Mouse (Mus musculus): Measurements from ENCODE around the gene Enho. TPM values are rescaled to one million over a fixed set of nuclear protein-coding genes. Genes with fewer than 3 reads are reported as not detected.

Gene Enho
- polyA plus RNA-seq, 1 experiment from 2014 or later = 13.6 TPM

DNA sequence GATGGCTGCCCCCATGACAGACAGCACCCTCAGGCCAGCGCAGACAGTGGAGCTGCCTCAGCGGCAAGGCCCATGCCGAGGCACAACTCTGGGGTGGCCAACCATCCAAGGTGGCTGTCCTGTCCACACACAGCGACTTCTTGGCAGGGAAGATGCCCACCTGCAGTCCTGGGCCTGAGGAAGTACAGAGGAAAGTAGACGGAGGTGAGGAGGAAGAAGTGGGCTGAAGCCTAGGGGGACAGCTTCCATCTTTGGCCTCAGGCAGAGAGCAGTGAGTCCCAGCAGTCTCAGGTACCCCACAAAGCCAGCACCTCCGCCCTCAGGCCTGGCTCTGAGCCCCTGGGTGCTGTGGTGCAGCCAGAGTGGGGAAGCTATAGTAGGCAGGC, 1.3 kb downstream of the Enho start:
- H3K27me3 ChIP-seq = peaks cover 49% of the 10 kb centered on the region
- 78% methylated on average over 6 of the region's 6 CpGs for WGBS
- peaks cover 38% of the 10 kb centered on the region for H3K4me1 ChIP-seq
- no peak overlapping the region for H3K27ac ChIP-seq
- no peak for ATAC-seq (ENCODE audit: low FRiP score, low read depth)
- H3K9me3 ChIP-seq = no peaks in the 10 kb centered on the region
- H3K36me3 ChIP-seq = no peaks in the 10 kb centered on the region
- 0 out of 2 replicates have a peak overlapping the region, but pooled peaks have one; percentile 84 for H3K9ac ChIP-seq
- H3K4me2 ChIP-seq (replicated peaks) = peak overlapping the region; percentile 84
- H3K4me3 ChIP-seq = no peak overlapping the region

- H3K9me3 ChIP-seq = no peaks in the 10 kb centered on the region
- H3K36me3 ChIP-seq = no peaks in the 10 kb centered on the region
- H3K4me1 ChIP-seq = peaks cover 38% of the 10 kb centered on the region
- 0 out of 2 replicates have a peak overlapping the region, but pooled peaks have one; percentile 84 for H3K4me2 ChIP-seq (replicated peaks)
- no peak overlapping the region; the same call in 1 of the 2 replicates for H3K9ac ChIP-seq
- H3K27ac ChIP-seq = no peak overlapping the region
- H3K4me3 ChIP-seq = no peak overlapping the region
- no peak for ATAC-seq (ENCODE audit: low FRiP score, low read depth)
- 90% methylated on average over 10 of the region's 10 CpGs for WGBS
- H3K27me3 ChIP-seq = peaks cover 53% of the 10 kb centered on the region
Observed at GRCm38 (mm10) chr4:41638186-41638731, 1.9 kb downstream of the Enho start.

DNA sequence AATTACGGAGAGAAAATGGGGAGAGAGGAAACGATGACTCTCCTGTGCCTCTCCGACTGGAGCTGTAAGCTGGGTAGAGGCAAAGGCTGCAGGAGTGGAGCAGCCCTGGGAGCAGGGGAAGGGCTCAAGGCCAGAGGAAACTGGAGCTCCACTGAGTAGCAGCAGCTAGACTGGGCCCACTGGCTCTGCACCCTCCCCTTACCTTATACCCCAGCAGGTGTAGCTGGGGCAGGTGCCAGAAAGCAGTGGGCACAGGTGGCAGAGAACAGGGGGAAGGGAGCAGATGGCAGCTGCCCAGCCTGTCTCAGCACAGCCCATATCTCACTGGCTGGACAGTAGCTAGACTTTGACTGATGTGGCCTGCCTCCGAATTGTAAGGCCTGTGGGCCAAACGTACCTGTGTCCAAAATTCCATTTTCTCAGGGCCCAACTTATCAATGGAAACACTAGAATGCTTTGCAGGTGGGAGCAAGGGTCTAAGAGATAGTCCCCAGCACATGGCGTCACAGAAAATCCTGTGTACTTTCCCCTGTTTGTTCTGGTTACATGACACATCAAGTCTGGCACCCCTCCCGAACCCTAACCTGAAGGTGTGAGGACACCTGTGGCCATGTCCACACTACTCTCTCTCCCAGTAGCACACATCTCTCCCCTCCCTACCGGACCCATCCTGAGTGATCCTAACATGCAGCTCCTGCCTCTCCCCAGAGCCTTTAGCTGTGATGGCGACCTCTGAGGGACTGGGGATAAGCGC, 3.1 kb downstream of the Enho start:
- Histone ChIP-seq H3K9me3 (no peaks in the 10 kb centered on the region), H3K9ac (no peak overlapping the region), H3K4me3 (no peak overlapping the region), H3K27me3 (peaks cover 63% of the 10 kb centered on the region), H3K36me3 (no peaks in the 10 kb centered on the region), H3K4me2 (replicated peaks) (no peak overlapping the region), H3K4me1 (peaks cover 44% of the 10 kb centered on the region), H3K27ac (peak overlapping the region; percentile 33; the same call in 1 of the 2 replicates)
- no peak for ATAC-seq (ENCODE audit: low FRiP score, low read depth)
- WGBS = 73% methylated on average over 10 of the region's 10 CpGs

DNA sequence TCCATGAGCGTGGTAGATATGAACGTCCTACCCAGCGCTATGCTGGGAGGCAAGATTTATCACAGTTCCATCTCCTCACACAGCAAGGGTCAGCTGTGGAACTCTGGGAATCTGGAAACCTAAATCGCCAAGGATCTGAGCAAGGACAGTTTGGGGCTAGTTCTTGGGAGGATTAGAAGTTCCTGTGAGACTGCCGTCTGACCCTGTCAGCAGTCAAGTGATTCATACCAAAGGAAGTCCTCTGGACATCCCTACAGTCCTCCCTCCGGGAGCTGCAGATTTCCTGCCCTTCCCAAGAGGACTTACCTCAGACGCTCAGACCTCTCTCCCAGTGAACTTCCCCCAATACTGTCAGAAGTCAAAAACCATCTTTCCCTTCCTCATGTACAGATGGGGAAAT, 3.8 kb downstream of the Enho start:
- ATAC-seq (ENCODE audit: low FRiP score, low read depth) = no peak
- Histone ChIP-seq H3K4me1 (peaks cover 49% of the 10 kb centered on the region), H3K4me2 (replicated peaks) (peak overlapping the region; percentile 12), H3K4me3 (no peak overlapping the region), H3K36me3 (no peaks in the 10 kb centered on the region), H3K27ac (peak overlapping the region; percentile 35; the same call in 1 of the 2 replicates), H3K9me3 (no peaks in the 10 kb centered on the region), H3K27me3 (peaks cover 67% of the 10 kb centered on the region), H3K9ac (peak overlapping the region; percentile 50)
- WGBS = 16% methylated on average over 7 of the region's 7 CpGs

DNA sequence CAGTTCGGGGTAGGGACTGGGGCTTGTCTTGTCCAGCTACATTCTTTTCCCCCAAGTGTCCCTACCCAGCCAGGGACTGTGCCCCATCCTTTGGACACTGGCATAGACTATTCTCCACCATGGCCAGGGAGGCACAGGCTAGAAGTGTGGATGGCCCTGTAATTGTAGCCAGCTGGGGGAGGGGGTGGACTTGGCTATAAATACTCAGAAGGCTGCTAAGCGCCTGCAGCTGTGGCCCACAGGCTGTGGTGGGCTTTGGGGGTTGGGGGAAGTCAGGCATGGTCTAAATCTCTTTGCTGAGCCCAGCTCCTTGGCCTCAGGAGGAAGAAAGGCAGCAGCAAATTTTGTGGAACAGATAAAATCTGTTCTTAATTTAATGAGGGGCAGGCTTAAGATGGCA, 4.2 kb downstream of the Enho start:
- H3K4me1 ChIP-seq = peaks cover 54% of the 10 kb centered on the region
- WGBS = 45% methylated on average over 2 of the region's 2 CpGs
- peak overlapping the region; percentile 50 for H3K9ac ChIP-seq
- no peaks in the 10 kb centered on the region for H3K36me3 ChIP-seq
- peak overlapping the region; percentile 35; the same call in 1 of the 2 replicates for H3K27ac ChIP-seq
- H3K4me2 ChIP-seq (replicated peaks) = peak overlapping the region; percentile 12
- H3K27me3 ChIP-seq = peaks cover 68% of the 10 kb centered on the region
- H3K4me3 ChIP-seq = no peak overlapping the region
- H3K9me3 ChIP-seq = no peaks in the 10 kb centered on the region
- no peak; the same call in 1 of the 2 replicates for ATAC-seq (ENCODE audit: low FRiP score, low read depth)

- 66% methylated on average over 8 of the region's 8 CpGs for WGBS
- no peak overlapping the region for H3K27ac ChIP-seq
Observed at GRCm38 (mm10) chr4:41635224-41635623, 4.9 kb downstream of the Enho start.

DNA sequence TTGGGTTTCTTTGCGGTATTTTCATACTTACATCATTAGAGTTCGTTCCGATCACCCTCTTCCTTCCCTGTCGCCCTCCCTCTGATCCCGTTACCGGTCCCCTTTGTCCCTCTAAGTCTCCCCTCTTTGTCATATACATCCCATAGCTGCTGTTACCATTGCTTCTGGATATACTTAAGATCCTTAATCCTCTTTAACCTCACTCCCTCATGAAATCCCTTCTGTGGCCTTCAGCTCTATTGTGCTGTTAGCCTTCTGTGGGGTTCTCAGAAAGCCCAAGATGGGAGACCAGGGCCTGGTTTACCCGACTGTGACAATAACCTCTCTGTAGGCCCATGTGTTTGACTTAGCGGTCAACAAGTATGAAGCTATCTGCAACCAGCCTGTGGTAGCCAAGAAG, 5.5 kb downstream of the Enho start:
- H3K9me3 ChIP-seq = no peaks in the 10 kb centered on the region
- H3K27ac ChIP-seq = no peak overlapping the region
- H3K4me1 ChIP-seq = peaks cover 58% of the 10 kb centered on the region
- no peak overlapping the region for H3K4me3 ChIP-seq
- no peak overlapping the region for H3K4me2 ChIP-seq (replicated peaks)
- H3K27me3 ChIP-seq = peaks cover 80% of the 10 kb centered on the region
- H3K36me3 ChIP-seq = no peaks in the 10 kb centered on the region
- 85% methylated on average over 8 of the region's 8 CpGs for WGBS
- H3K9ac ChIP-seq = no peak overlapping the region
- ATAC-seq (ENCODE audit: low FRiP score, low read depth) = no peak

More at GRCm38 (mm10) chr4:41635224-41635623, 4.9 kb downstream of the Enho start:
- Histone ChIP-seq H3K4me2 (replicated peaks) (no peak overlapping the region), H3K27me3 (peaks cover 75% of the 10 kb centered on the region), H3K4me1 (peaks cover 54% of the 10 kb centered on the region), H3K4me3 (no peak overlapping the region), H3K9ac (no peak overlapping the region), H3K36me3 (no peaks in the 10 kb centered on the region), H3K9me3 (no peaks in the 10 kb centered on the region)
- no peak for ATAC-seq (ENCODE audit: low FRiP score, low read depth)

GRCm38 (mm10) chr4:41633001-41633400, 7.1 kb downstream of the Enho start:
- ATAC-seq (ENCODE audit: low FRiP score, low read depth) = no peak
- H3K4me2 ChIP-seq (replicated peaks) = no peak overlapping the region
- no peak overlapping the region for H3K27ac ChIP-seq
- H3K9ac ChIP-seq = no peak overlapping the region
- peaks cover 60% of the 10 kb centered on the region for H3K4me1 ChIP-seq
- H3K27me3 ChIP-seq = peaks cover 78% of the 10 kb centered on the region
- H3K9me3 ChIP-seq = no peaks in the 10 kb centered on the region
- no peak overlapping the region for H3K4me3 ChIP-seq
- 51% methylated on average over 9 of the region's 9 CpGs for WGBS
- no peaks in the 10 kb centered on the region for H3K36me3 ChIP-seq

- ATAC-seq (ENCODE audit: low FRiP score, low read depth) = no peak
- Histone ChIP-seq H3K27ac (no peak overlapping the region), H3K27me3 (peaks cover 70% of the 10 kb centered on the region), H3K4me2 (replicated peaks) (0 out of 2 replicates have a peak overlapping the region, but pooled peaks have one; percentile 3), H3K9ac (no peak overlapping the region), H3K4me1 (peaks cover 60% of the 10 kb centered on the region), H3K4me3 (no peak overlapping the region), H3K9me3 (no peaks in the 10 kb centered on the region), H3K36me3 (no peaks in the 10 kb centered on the region)
- WGBS = 3% methylated on average over 11 of the region's 11 CpGs
Observed at GRCm38 (mm10) chr4:41631390-41631789, 8.7 kb downstream of the Enho start.

DNA sequence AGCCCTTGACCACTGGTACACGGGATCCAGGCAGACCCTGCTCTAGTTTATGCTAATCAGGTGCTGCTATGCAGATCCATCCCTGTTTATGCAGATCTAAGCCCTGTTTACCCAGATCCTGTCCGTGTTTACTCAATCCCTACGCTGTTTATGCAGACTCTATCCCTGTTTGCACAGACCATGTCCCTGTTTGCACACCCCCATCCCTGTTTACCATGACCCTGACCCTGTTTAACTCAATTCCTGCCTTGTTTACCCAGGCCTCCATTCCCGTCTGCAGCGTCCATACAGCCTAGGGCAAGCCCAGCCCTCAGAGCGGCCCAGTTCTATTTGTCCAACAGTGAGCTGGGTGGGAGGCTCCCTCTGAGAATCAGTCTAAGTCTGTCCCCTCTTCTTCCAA, 9.9 kb downstream of the Enho start:
- H3K4me3 ChIP-seq = no peak overlapping the region
- H3K36me3 ChIP-seq = no peaks in the 10 kb centered on the region
- ATAC-seq (ENCODE audit: low FRiP score, low read depth) = no peak
- WGBS = 39% methylated on average over 6 of the region's 6 CpGs
- no peak overlapping the region for H3K4me2 ChIP-seq (replicated peaks)
- H3K27me3 ChIP-seq = peaks cover 82% of the 10 kb centered on the region
- H3K4me1 ChIP-seq = peaks cover 49% of the 10 kb centered on the region
- no peak overlapping the region for H3K27ac ChIP-seq
- no peaks in the 10 kb centered on the region for H3K9me3 ChIP-seq
- H3K9ac ChIP-seq = no peak overlapping the region

DNA sequence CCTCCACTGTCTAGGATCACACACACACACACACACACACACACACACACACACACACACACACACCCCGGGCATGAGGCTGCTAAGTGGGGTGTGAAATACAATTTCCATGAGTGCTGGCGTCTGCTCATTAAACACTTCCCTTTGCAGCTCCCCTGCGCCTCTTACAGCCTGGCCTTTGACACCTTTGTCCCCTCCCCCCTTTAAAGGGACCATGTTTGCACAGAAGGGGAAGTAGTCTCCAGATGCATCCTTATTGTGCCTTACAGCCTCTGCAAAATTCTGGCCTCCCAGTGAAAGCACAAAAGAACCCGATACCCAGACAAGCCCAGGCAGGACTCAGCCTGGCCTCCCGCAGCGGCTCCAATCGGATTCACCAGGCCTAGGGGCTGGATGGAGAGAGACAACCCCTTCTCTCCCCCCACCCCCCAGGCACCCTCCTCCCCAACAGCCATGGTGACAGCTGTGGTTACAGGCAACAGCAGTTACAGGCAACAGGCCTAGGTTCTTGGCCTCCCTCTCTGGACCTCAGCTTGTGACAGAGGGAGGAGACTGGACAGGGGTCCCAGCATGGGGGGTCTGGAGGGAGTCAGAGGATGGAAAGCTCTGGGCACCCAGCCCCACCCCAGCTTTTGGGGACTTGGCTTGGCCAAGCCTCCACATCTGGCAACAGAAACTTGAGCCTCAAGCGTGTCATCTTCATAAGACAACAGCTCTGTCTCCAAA, 11.8 kb downstream of the Enho start:
- peaks cover 83% of the 10 kb centered on the region for H3K27me3 ChIP-seq
- WGBS = 3% methylated on average over 8 of the region's 8 CpGs

DNA sequence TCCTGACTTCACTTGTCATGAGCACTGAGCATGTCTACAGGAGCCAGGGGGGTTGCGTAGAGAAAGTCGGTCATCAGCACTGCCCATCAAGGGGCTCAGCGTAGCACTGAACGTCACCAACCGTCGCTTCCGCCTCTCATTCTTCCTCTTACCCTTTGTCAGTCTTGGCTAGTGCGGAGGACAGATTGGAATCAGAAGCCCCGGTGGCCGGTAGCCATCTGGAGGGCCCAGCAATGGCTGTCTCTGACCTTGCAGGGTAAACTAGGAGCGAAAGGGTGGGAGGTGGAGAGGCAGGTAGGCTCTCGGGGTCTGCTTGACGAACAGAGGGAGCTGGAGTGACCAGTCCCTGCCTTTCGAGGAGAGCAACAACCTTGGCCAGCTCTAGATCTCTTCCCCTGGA, 18.1 kb downstream of the Enho start:
- ATAC-seq (ENCODE audit: low FRiP score, low read depth) = no peak
- Histone ChIP-seq H3K4me3 (no peak overlapping the region), H3K4me1 (peaks cover 7% of the 10 kb centered on the region), H3K27me3 (peaks cover 93% of the 10 kb centered on the region), H3K36me3 (no peaks in the 10 kb centered on the region), H3K27ac (no peak overlapping the region), H3K4me2 (replicated peaks) (no peak overlapping the region), H3K9ac (no peak overlapping the region), H3K9me3 (no peaks in the 10 kb centered on the region)
- 88% methylated on average over 14 of the region's 14 CpGs for WGBS

More for the DNA sequence above, 11.8 kb downstream of the Enho start:
- Histone ChIP-seq H3K4me3 (no peak overlapping the region), H3K4me1 (peaks cover 47% of the 10 kb centered on the region), H3K4me2 (replicated peaks) (peak overlapping the region; percentile 36), H3K36me3 (no peaks in the 10 kb centered on the region), H3K9ac (peak overlapping the region; percentile 43), H3K9me3 (no peaks in the 10 kb centered on the region), H3K27ac (peak overlapping the region; percentile 22; the same call in 1 of the 2 replicates)
- ATAC-seq (ENCODE audit: low FRiP score, low read depth) = peak; percentile 80
